Mouse (Mus musculus) heart, embryonic 14.5 days (tissue): Measurements from ENCODE around the gene Pih1d2. TPM values are rescaled to one million over a fixed set of nuclear protein-coding genes. Genes with fewer than 3 reads are reported as not detected.

Experiments
- ATAC-seq: fragments of 200-750 bp; cut with Nextera tagmentation; 2 replicates; pipeline ENCODE4 v1.8.0; 2017; ENCODE audit warnings: low read depth, moderate TSS enrichment; ENCODE audit not compliant: insufficient number of reproducible peaks, insufficient read depth, low FRiP score
- H3K27ac ChIP-seq, 2 experiments: fragments of 200-500 bp in 1 of 2; fragments of 300-500 bp in 1 of 2; sonication (generic) in 1 of 2; replicated peaks in 1 of 2; 2 replicates each; pipeline ENCODE4 v1.5.1; 2012 to 2014; ENCODE audit warnings: low read depth in 2 of 2, low read length in 2 of 2, control low read depth in 1 of 2, mild to moderate bottlenecking in 1 of 2, mixed read lengths in 1 of 2; ENCODE audit not compliant: control insufficient read depth in 1 of 2, insufficient read depth in 1 of 2
- H3K27me3 ChIP-seq: fragments of 300-500 bp; sonication (generic); 2 replicates; pipeline ENCODE4 v1.6.1; 2014; ENCODE audit warnings: mild to moderate bottlenecking, low read length, control low read depth; ENCODE audit not compliant: control insufficient read depth, insufficient read depth
- H3K36me3 ChIP-seq: fragments of 300-500 bp; sonication (generic); 2 replicates; pipeline ENCODE4 v1.6.1; 2014; ENCODE audit warnings: mild to moderate bottlenecking, control low read depth, low read length, mixed read lengths; ENCODE audit not compliant: control insufficient read depth, insufficient read depth
- H3K4me1 ChIP-seq, 2 experiments: fragments of 200-500 bp in 1 of 2; fragments of 300-500 bp in 1 of 2; sonication (generic) in 1 of 2; 2 replicates each; pipeline ENCODE4 v1.6.1; 2012 to 2014; ENCODE audit warnings: low read length in 2 of 2, control low read depth in 1 of 2, mixed read lengths in 1 of 2; ENCODE audit not compliant: control insufficient read depth in 2 of 2, insufficient read depth in 2 of 2
- H3K4me2 ChIP-seq: fragments of 300-500 bp; sonication (generic); 2 replicates; pipeline ENCODE4 v1.6.1; 2014; ENCODE audit warnings: mild to moderate bottlenecking, low read length
- H3K4me3 ChIP-seq, 2 experiments: fragments of 200-500 bp in 1 of 2; fragments of 300-500 bp in 1 of 2; sonication (generic) in 1 of 2; 2 replicates each; pipeline ENCODE4 v1.5.1; 2012 to 2014; ENCODE audit warnings: low read length in 2 of 2, mild to moderate bottlenecking in 2 of 2, control low read depth in 1 of 2, low read depth in 1 of 2, moderate library complexity in 1 of 2; ENCODE audit not compliant: control insufficient read depth in 1 of 2, insufficient read depth in 1 of 2
- H3K9ac ChIP-seq: fragments of 300-500 bp; sonication (generic); 2 replicates; pipeline ENCODE4 v1.6.1; 2014; ENCODE audit warnings: mild to moderate bottlenecking, low read length
- H3K9me3 ChIP-seq: fragments of 300-500 bp; sonication (generic); 2 replicates; pipeline ENCODE4 v1.6.1; 2016; ENCODE audit warnings: low read length, control low read depth; ENCODE audit not compliant: control insufficient read depth
- WGBS: fragments of 180-500 bp; shearing (Covaris S2); extraction: QIAGEN DNeasy Blood & Tissue Kit; methylation state at CpG from one replicate; pipeline ENCODE4 v1.1.7; 2014; 5-methylcytosine and 5-hydroxymethylcytosine counted together
- polyA plus RNA-seq: library from polyadenylated mRNA; unstranded; fragments of >200 nt; fragmentation: Nextera tagmentation; extraction: Ambion mirVana; gene quantifications from 2 replicates; pipeline ENCODE4 v1.2.1, GENCODE M21; 2014

Pih1d2 gene
- polyA plus RNA-seq, 1 experiment from 2014 or later: 1.9 TPM

DNA sequence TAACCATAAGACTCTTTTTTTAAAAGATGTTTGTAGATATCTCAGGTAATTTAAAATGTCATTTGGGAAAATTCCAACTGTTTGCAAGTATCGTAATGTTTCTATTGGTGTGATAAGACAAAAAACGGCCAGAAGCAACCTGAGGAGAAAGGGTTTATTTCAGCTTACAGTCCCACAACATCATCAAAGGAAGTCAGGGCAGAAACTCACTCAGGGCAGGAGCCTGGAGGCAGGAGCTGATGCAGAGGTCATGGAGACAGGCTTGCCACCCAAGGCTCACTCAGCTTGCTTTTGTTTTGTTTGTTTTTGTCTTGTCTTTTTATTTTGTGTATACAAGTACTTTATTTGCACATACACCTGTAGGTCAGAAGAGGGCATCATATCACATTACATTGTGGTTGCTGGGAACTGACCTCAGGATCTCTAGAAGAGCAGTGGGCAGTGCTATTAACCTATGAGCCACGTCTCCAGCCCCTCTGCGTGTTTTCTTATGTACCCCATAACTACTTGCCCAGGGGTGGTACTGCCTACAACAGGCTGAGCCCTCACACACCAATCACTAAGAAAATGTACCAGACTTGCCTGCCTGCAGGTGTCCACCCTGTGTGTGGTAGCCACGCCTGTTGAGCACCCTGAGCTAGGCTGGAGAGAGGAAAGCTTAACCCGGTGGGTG lies 15.0 kb downstream of the Pih1d2 start:
- Histone ChIP-seq H3K9ac (no peak overlapping the region), H3K9me3 (no peaks in the 10 kb centered on the region), H3K4me3 (no peak overlapping the region), H3K27me3 (no peaks in the 10 kb centered on the region), H3K36me3 (peaks cover 42% of the 10 kb centered on the region), H3K4me1 (no peaks in the 10 kb centered on the region), H3K4me2 (no peak overlapping the region), H3K27ac (no peak overlapping the region)
- no peak for ATAC-seq
- 89% methylated on average over 6 of the region's 6 CpGs for WGBS

DNA sequence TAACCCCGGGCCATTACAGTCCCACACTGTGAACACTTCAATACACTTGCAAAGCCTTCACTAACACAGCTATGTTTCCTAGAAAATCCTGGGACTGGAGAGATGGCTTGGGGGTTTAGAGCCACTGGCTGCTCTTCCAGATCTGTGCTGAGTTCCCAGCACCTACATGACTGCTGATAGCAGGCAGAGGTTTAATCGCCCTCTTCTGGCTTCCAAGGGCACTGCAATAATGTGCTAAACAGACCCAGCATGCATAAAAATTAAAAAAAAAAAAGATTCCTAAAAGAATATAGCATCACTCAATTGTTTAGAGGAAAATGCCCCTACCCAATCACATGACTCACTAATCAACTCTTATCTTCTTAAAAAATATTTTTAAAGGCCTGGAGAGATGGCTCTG lies 15.9 kb downstream of the Pih1d2 start:
- Histone ChIP-seq H3K4me1 (no peaks in the 10 kb centered on the region), H3K9me3 (no peaks in the 10 kb centered on the region), H3K4me3 (no peak overlapping the region), H3K36me3 (peaks cover 51% of the 10 kb centered on the region), H3K27me3 (no peaks in the 10 kb centered on the region), H3K4me2 (no peak overlapping the region), H3K9ac (no peak overlapping the region), H3K27ac (no peak overlapping the region)
- no peak for ATAC-seq
- WGBS: 54% methylated on average over 2 of the region's 2 CpGs

- H3K9me3 ChIP-seq: no peaks in the 10 kb centered on the region
- H3K27me3 ChIP-seq: no peaks in the 10 kb centered on the region
- peaks cover 62% of the 10 kb centered on the region for H3K36me3 ChIP-seq
- H3K4me2 ChIP-seq: no peak overlapping the region
- 95% methylated on average over 11 of the region's 11 CpGs for WGBS
- no peak overlapping the region for H3K4me3 ChIP-seq
- H3K27ac ChIP-seq: no peak overlapping the region
- no peak for ATAC-seq
- H3K4me1 ChIP-seq: no peaks in the 10 kb centered on the region
- no peak overlapping the region for H3K9ac ChIP-seq
These were observed 17.1 kb downstream of the Pih1d2 start for GRCm38 (mm10) chr9:50634270-50634669.

- Histone ChIP-seq H3K9ac (no peak overlapping the region), H3K27ac (no peak overlapping the region), H3K4me3 (no peak overlapping the region), H3K4me2 (no peak overlapping the region), H3K4me1 (no peaks in the 10 kb centered on the region), H3K36me3 (peaks cover 98% of the 10 kb centered on the region), H3K9me3 (no peaks in the 10 kb centered on the region), H3K27me3 (no peaks in the 10 kb centered on the region)
- WGBS: 84% methylated on average over 10 of the region's 10 CpGs
- ATAC-seq: no peak
These were observed 29.8 kb downstream of the Pih1d2 start for GRCm38 (mm10) chr9:50646826-50647370.

- WGBS: 93% methylated on average over 10 of the region's 10 CpGs
- H3K9ac ChIP-seq: no peak overlapping the region
- H3K4me1 ChIP-seq: no peaks in the 10 kb centered on the region
- H3K4me2 ChIP-seq: no peak overlapping the region
- H3K36me3 ChIP-seq: peaks cover 98% of the 10 kb centered on the region
- no peaks in the 10 kb centered on the region for H3K9me3 ChIP-seq
- no peak overlapping the region for H3K27ac ChIP-seq
- H3K27me3 ChIP-seq: no peaks in the 10 kb centered on the region
- no peak overlapping the region for H3K4me3 ChIP-seq
- no peak for ATAC-seq
These were observed 33.4 kb downstream of the Pih1d2 start for GRCm38 (mm10) chr9:50650503-50650902.

DNA sequence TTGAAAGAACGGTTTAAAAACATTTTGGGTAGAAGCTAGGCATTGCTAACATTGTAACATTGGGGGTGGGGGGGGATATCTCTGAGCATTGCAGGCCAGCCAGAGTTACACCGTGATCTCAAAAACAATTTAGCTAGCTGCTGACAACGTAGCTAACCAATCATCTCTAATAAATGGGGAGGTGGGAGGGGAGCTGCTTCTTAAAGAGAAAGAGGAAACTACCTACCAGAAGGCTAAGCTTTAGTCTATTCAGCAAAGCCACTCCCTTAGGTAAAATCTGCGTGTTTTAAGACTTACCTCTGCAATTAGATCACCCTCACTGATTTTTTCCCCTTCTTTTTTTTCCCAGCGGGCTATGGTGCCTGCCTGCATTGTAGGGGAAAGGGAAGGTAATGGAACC lies 41.3 kb downstream of the Pih1d2 start:
- no peak for ATAC-seq

DNA sequence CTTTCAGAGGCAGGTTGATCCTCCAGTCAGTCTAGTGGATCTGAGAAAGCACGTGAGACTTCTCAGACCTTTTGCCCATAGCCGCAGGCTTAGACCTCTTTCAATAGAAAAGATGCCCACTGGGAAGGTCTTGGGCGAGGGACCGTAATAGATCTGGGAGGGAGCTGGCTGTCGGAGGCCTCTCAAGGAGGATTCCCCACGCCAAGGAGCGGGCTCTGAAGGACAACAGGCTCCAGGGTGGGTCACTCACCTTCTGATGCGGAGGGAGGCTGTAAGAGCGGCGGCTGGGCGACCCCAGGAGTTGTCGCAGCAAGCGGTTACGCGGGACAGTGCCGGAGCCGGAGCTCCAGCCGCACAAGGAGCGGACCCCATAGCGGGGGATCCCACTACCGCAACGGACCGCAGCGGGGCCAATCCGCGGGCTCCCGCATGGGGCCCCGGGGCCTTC lies 41.8 kb downstream of the Pih1d2 start:
- H3K9me3 ChIP-seq: no peaks in the 10 kb centered on the region
- peaks cover 38% of the 10 kb centered on the region for H3K36me3 ChIP-seq
- H3K4me3 ChIP-seq: peak overlapping the region; percentile 64 to 78
- H3K9ac ChIP-seq: peak overlapping the region; percentile 94
- peak overlapping the region; percentile 73 to 91 for H3K27ac ChIP-seq
- H3K4me2 ChIP-seq: peak overlapping the region; percentile 67
- WGBS: under 1% methylated on average over 28 of the region's 28 CpGs
- H3K4me1 ChIP-seq: peaks cover 3% of the 10 kb centered on the region in 2 experiments; a peak in 3 of 4 replicates
- peak; percentile 64 for ATAC-seq
- no peaks in the 10 kb centered on the region for H3K27me3 ChIP-seq

More for the DNA sequence above, 41.3 kb downstream of the Pih1d2 start:
- H3K36me3 ChIP-seq: peaks cover 44% of the 10 kb centered on the region
- peak overlapping the region; percentile 67 for H3K4me2 ChIP-seq
- WGBS: 14% methylated on average over 5 of the region's 5 CpGs
- H3K4me3 ChIP-seq: peak overlapping the region; percentile 64 to 78
- peak overlapping the region; percentile 94 for H3K9ac ChIP-seq
- H3K4me1 ChIP-seq: peaks cover 3% of the 10 kb centered on the region in 2 experiments; a peak in 3 of 4 replicates
- H3K27ac ChIP-seq: peak overlapping the region in 1 of 2 experiments; percentile 91; a peak in 2 of 4 replicates
- no peaks in the 10 kb centered on the region for H3K27me3 ChIP-seq
- H3K9me3 ChIP-seq: no peaks in the 10 kb centered on the region
